ENCODE assay signal across 24 mouse cellular contexts in genomic region chr10:86796073-86796741, GRCm38 (mm10). TPM values are rescaled to one million over a fixed set of nuclear protein-coding genes. Genes with fewer than 3 reads are reported as not detected.
A peak's percentile ranks its signal among the peaks of the same experiment; 100 is the strongest.
DNase-seq lines count a peak whose midpoint lies in the region; ATAC-seq and TF ChIP-seq lines count a peak whose summit lies in the region.
"Had no signal": no experiment of that assay in that cellular context is flagged by ENCODE, and none has a peak within 500 bp of the region (broad histone marks: within the 10 kb centered on the region; RNA-seq: fewer than 3 reads in every experiment).

No protein-coding gene starts in this region.

- 90% methylated on average over 5 of the region's 5 CpGs for WGBS in heart, adult 2 months
- 93% methylated on average over 5 of the region's 5 CpGs for WGBS in heart, embryonic 11.5 days (ENCODE audit: insufficient replicate concordance)
- WGBS in kidney, embryonic 15.5 days: 90% methylated on average over 5 of the region's 5 CpGs
- 94% methylated on average over 5 of the region's 5 CpGs for WGBS in kidney, adult 2 months
- 88% methylated on average over 5 of the region's 5 CpGs for WGBS in neural tube, embryonic 12.5 days
- WGBS in hindbrain, postnatal 0 days: 95% methylated on average over 5 of the region's 5 CpGs

- no peak for DNase-seq in heart, adult 2 months
- no peak for DNase-seq in kidney, adult 2 months
- DNase-seq in neural tube, embryonic 10.5 days (ENCODE audit: extremely low spot score, low spot score): no peak
- DNase-seq in hindbrain, postnatal 0 days (ENCODE audit: low spot score): no peak
- no peak for DNase-seq in cerebellum, postnatal 4 days (ENCODE audit: low spot score in 2 of 2)
- DNase-seq: adrenal gland, postnatal 25 days; cerebellum, adult 11 months; cerebellum, postnatal 10 days; heart, postnatal 36 days; right cerebral cortex, postnatal 14 days had no signal

- no peak overlapping the region for H3K9ac ChIP-seq in heart, adult 2 months (ENCODE audit: low read depth, low read length)
- H3K9ac ChIP-seq in heart, embryonic 11.5 days (ENCODE audit: low read depth, low read length): no peak overlapping the region
- no peak overlapping the region for H3K9ac ChIP-seq in kidney, embryonic 15.5 days
- no peak overlapping the region for H3K9ac ChIP-seq in neural tube, embryonic 12.5 days
- H3K9ac ChIP-seq in hindbrain, postnatal 0 days (replicated peaks; ENCODE audit: low read length): no peak overlapping the region
- H3K9ac ChIP-seq: limb, embryonic 15.5 days; liver, embryonic 15.5 days; stomach, embryonic 15.5 days had no signal

- no peak for TF ChIP-seq CTCF in heart, adult 2 months (IDR thresholded peaks at IDR 0.05)
- no peak for TF ChIP-seq CTCF in kidney, adult 2 months (conservative IDR thresholded peaks at IDR 0.05; ENCODE audit: insufficient read depth, insufficient read length, low read depth, low read length)
- no peak for TF ChIP-seq CTCF in hindbrain, postnatal 0 days (IDR thresholded peaks at IDR 0.05; ENCODE audit: low read depth)

- no peak for ATAC-seq in heart, embryonic 11.5 days (replicated peaks; ENCODE audit: insufficient number of reproducible peaks, low FRiP score, low TSS enrichment)
- peak; percentile 40; the same call in 1 of the 2 replicates for ATAC-seq in kidney, embryonic 15.5 days (replicated peaks; ENCODE audit: low FRiP score)
- peak; percentile 37; the same call in 1 of the 2 replicates for ATAC-seq in neural tube, embryonic 12.5 days (ENCODE audit: low FRiP score, low read depth)
- 0 out of 2 replicates have a peak, but pooled peaks have one; percentile 18 for ATAC-seq in hindbrain, postnatal 0 days
- ATAC-seq: intestine, embryonic 16.5 days; lung, postnatal 0 days had no signal

- no peaks in the 10 kb centered on the region for H3K27me3 ChIP-seq in heart, adult 2 months (ENCODE audit: control insufficient read depth, insufficient read depth, low read length)
- no peaks in the 10 kb centered on the region for H3K27me3 ChIP-seq in heart, embryonic 11.5 days (ENCODE audit: control insufficient read depth, insufficient read depth, low read length)
- no peaks in the 10 kb centered on the region for H3K27me3 ChIP-seq in kidney, embryonic 15.5 days
- no peaks in the 10 kb centered on the region for H3K27me3 ChIP-seq in kidney, adult 2 months (replicated peaks; ENCODE audit: control insufficient read depth, insufficient read depth, low read length)
- H3K27me3 ChIP-seq in neural tube, embryonic 12.5 days (replicated peaks): no peaks in the 10 kb centered on the region
- no peaks in the 10 kb centered on the region for H3K27me3 ChIP-seq in hindbrain, postnatal 0 days (ENCODE audit: insufficient read depth, low read length)
- H3K27me3 ChIP-seq: limb, embryonic 15.5 days; liver, embryonic 15.5 days; stomach, embryonic 15.5 days had no signal

- TF ChIP-seq POLR2A in heart, adult 2 months (IDR thresholded peaks at IDR 0.05; ENCODE audit: insufficient read depth, low read depth, low read length): no peak
- no peak for TF ChIP-seq POLR2A in kidney, adult 2 months (IDR thresholded peaks at IDR 0.05; ENCODE audit: low read depth, low read length)

- no peaks in the 10 kb centered on the region for H3K9me3 ChIP-seq in heart, embryonic 11.5 days (replicated peaks; ENCODE audit: control insufficient read depth, low read length)
- H3K9me3 ChIP-seq in kidney, embryonic 15.5 days (replicated peaks): no peaks in the 10 kb centered on the region
- H3K9me3 ChIP-seq in neural tube, embryonic 12.5 days: no peaks in the 10 kb centered on the region
- no peaks in the 10 kb centered on the region for H3K9me3 ChIP-seq in hindbrain, postnatal 0 days (ENCODE audit: low read length)
- H3K9me3 ChIP-seq: limb, embryonic 15.5 days; liver, embryonic 15.5 days; stomach, embryonic 15.5 days had no signal

- H3K79me2 ChIP-seq in heart, adult 2 months (replicated peaks; ENCODE audit: control insufficient read depth, insufficient read depth, low read length): no peaks in the 10 kb centered on the region

- H3K36me3 ChIP-seq in heart, adult 2 months (ENCODE audit: control insufficient read depth, insufficient read depth, low read length): no peaks in the 10 kb centered on the region; the same call in 1 of the 2 replicates
- no peaks in the 10 kb centered on the region for H3K36me3 ChIP-seq in heart, embryonic 11.5 days (ENCODE audit: control insufficient read depth, insufficient read depth, low read length)
- H3K36me3 ChIP-seq in kidney, embryonic 15.5 days: no peaks in the 10 kb centered on the region
- no peaks in the 10 kb centered on the region; the same call in 1 of the 2 replicates for H3K36me3 ChIP-seq in kidney, adult 2 months (ENCODE audit: control insufficient read depth, insufficient read depth, low read length)
- H3K36me3 ChIP-seq in neural tube, embryonic 12.5 days: no peaks in the 10 kb centered on the region
- no peaks in the 10 kb centered on the region for H3K36me3 ChIP-seq in hindbrain, postnatal 0 days (ENCODE audit: insufficient read depth, low read length)
- H3K36me3 ChIP-seq: limb, embryonic 15.5 days; liver, embryonic 15.5 days; stomach, embryonic 15.5 days had no signal

- peak overlapping the region; percentile 85 for H3K27ac ChIP-seq in heart, adult 2 months
- H3K27ac ChIP-seq in heart, embryonic 11.5 days (ENCODE audit: low read depth, low read length): no peak overlapping the region
- no peak overlapping the region for H3K27ac ChIP-seq in kidney, embryonic 15.5 days
- H3K27ac ChIP-seq in kidney, adult 2 months (ENCODE audit: insufficient read depth, low read depth, low read length): no peak overlapping the region
- no peak overlapping the region for H3K27ac ChIP-seq in neural tube, embryonic 12.5 days
- H3K27ac ChIP-seq in hindbrain, postnatal 0 days: no peak overlapping the region
- H3K27ac ChIP-seq: kidney, postnatal 0 days; limb, embryonic 15.5 days; liver, embryonic 15.5 days; stomach, embryonic 15.5 days had no signal

- no peak overlapping the region for H3K4me3 ChIP-seq in heart, adult 2 months
- no peak overlapping the region for H3K4me3 ChIP-seq in heart, embryonic 11.5 days (ENCODE audit: low read depth, low read length)
- H3K4me3 ChIP-seq in kidney, embryonic 15.5 days (replicated peaks): no peak overlapping the region
- no peak overlapping the region for H3K4me3 ChIP-seq in kidney, adult 2 months (ENCODE audit: insufficient read depth, low read depth, low read length)
- H3K4me3 ChIP-seq in neural tube, embryonic 12.5 days: no peak overlapping the region
- H3K4me3 ChIP-seq in hindbrain, postnatal 0 days (ENCODE audit: low read length): no peak overlapping the region
- H3K4me3 ChIP-seq: limb, embryonic 15.5 days; liver, embryonic 15.5 days; stomach, embryonic 15.5 days had no signal

- intact Hi-C loops in heart, adult 2 months (cut with DNase I): no loop called here

- no peak for TF ChIP-seq EP300 in heart, adult 2 months (IDR thresholded peaks at IDR 0.05; ENCODE audit: insufficient read depth, low read depth, low read length)

- peaks cover 13% of the 10 kb centered on the region for H3K4me1 ChIP-seq in heart, adult 2 months (ENCODE audit: control insufficient read depth, insufficient read depth, low read length)
- peaks cover 28% of the 10 kb centered on the region for H3K4me1 ChIP-seq in heart, embryonic 11.5 days (ENCODE audit: control insufficient read depth, insufficient read depth, low read length)
- H3K4me1 ChIP-seq in kidney, embryonic 15.5 days: peaks cover 20% of the 10 kb centered on the region
- H3K4me1 ChIP-seq in kidney, adult 2 months (ENCODE audit: control insufficient read depth, insufficient read depth, low read length): 0 out of 2 replicates have a peak, but pooled peaks cover 4% of the 10 kb centered on the region
- 0 out of 2 replicates have a peak, but pooled peaks cover 7% of the 10 kb centered on the region for H3K4me1 ChIP-seq in neural tube, embryonic 12.5 days
- no peaks in the 10 kb centered on the region for H3K4me1 ChIP-seq in hindbrain, postnatal 0 days (ENCODE audit: insufficient read depth, low read length)
- H3K4me1 ChIP-seq: liver, embryonic 15.5 days had no signal

- no peak overlapping the region for H3K4me2 ChIP-seq in heart, embryonic 11.5 days
- no peak overlapping the region for H3K4me2 ChIP-seq in kidney, embryonic 15.5 days
- H3K4me2 ChIP-seq in neural tube, embryonic 12.5 days (replicated peaks): no peak overlapping the region
- H3K4me2 ChIP-seq in hindbrain, postnatal 0 days (ENCODE audit: low read depth, low read length): no peak overlapping the region
- H3K4me2 ChIP-seq: limb, embryonic 15.5 days; liver, embryonic 15.5 days; stomach, embryonic 15.5 days had no signal

RNA-seq across cellular contexts. Expression of gene Nt5dc3, which starts 17.4 kb away (rescaled TPM):
- 10 to 100 TPM; 33.9 to 36.6 TPM for total RNA-seq in heart, adult 2 months (2021)
- 25.3 and 45.6 TPM in 2 replicates for polyA plus RNA-seq in heart, adult 2 months (2012; rRNA removed)
- 1.8 and 2.1 TPM in 2 replicates for polyA plus RNA-seq in heart, embryonic 11.5 days (2014; fragmentation: Nextera tagmentation; extraction: Ambion mirVana)
- 1.2 and 1.4 TPM in 2 replicates for polyA plus RNA-seq in kidney, embryonic 15.5 days (2015; fragmentation: Nextera tagmentation; extraction: Ambion mirVana)
- 5.9 and 6.9 TPM in 2 replicates for polyA plus RNA-seq in kidney, adult 2 months (2012; rRNA removed)
- polyA plus RNA-seq in neural tube, embryonic 12.5 days (2016; fragmentation: Nextera tagmentation; extraction: Ambion mirVana): 4.3 and 4.6 TPM in 2 replicates
- total RNA-seq in hindbrain, postnatal 0 days (2014; rRNA removed): 43.6 and 49.1 TPM in 2 replicates
- polyA plus RNA-seq in hindbrain, postnatal 0 days (2015; fragmentation: Nextera tagmentation; extraction: Ambion mirVana): 8.5 and 9.3 TPM in 2 replicates

RNA-seq across cellular contexts. Expression of gene Gm49358, which starts 32.4 kb away (rescaled TPM):
- total RNA-seq in heart, adult 2 months (2021): 10 to 100 TPM; 10.5 to 14.3 TPM
- polyA plus RNA-seq in heart, adult 2 months (2012; rRNA removed): not detected in 2 replicates
- polyA plus RNA-seq in heart, embryonic 11.5 days (2014; fragmentation: Nextera tagmentation; extraction: Ambion mirVana): not detected in 2 replicates
- not detected in 2 replicates for polyA plus RNA-seq in kidney, embryonic 15.5 days (2015; fragmentation: Nextera tagmentation; extraction: Ambion mirVana)
- not detected in 2 replicates for polyA plus RNA-seq in kidney, adult 2 months (2012; rRNA removed)
- not detected in 2 replicates for polyA plus RNA-seq in neural tube, embryonic 12.5 days (2016; fragmentation: Nextera tagmentation; extraction: Ambion mirVana)
- total RNA-seq in hindbrain, postnatal 0 days (2014; rRNA removed): 4.2 TPM in 1 of 2 replicates, not detected in the other
- polyA plus RNA-seq in hindbrain, postnatal 0 days (2015; fragmentation: Nextera tagmentation; extraction: Ambion mirVana): not detected in 2 replicates
- total RNA-seq: megakaryocyte, adult 5-6 weeks had no signal
- polyA plus RNA-seq: forebrain, embryonic 11.5 days; intestine, embryonic 16.5 days; kidney, postnatal 0 days; limb, embryonic 15.5 days; liver, embryonic 15.5 days; lung, postnatal 0 days; spleen, adult 2 months; stomach, embryonic 15.5 days; thymus, postnatal 0 days; urinary bladder, adult 2 months had no signal
